Mouse (Mus musculus) cerebral cortex, adult 2 months (tissue): ENCODE measurements around the gene Actl6a.

ENCODE experiments used
- WGBS: fragments of 180-500 bp; shearing (Covaris S2); methylation state at CpG from one replicate; pipeline ENCODE4 v1.1.7; 2018; 5-methylcytosine and 5-hydroxymethylcytosine counted together

Gene Actl6a

GRCm38 (mm10) chr3:32705647-32706348 is at the start of gene Actl6a:
Gene Actl6a (plus strand): TSS chr3:32706298.
- WGBS, result 80% methylated on average over 9 of the region's 9 CpGs

GRCm38 (mm10) chr3:32656398-32656994 is 49.6 kb upstream of the Actl6a start:
- 58% methylated on average over 10 of the region's 10 CpGs for WGBS

- 60% methylated on average over 7 of the region's 7 CpGs for WGBS
Measured at GRCm38 (mm10) chr3:32658401-32658800, 47.7 kb upstream of the Actl6a start.

GRCm38 (mm10) chr3:32658821-32659220 is 47.3 kb upstream of the Actl6a start:
- WGBS, result 76% methylated on average over 16 of the region's 16 CpGs

- 68% methylated on average over 2 of the region's 2 CpGs for WGBS
Measured at GRCm38 (mm10) chr3:32659506-32659905, 46.6 kb upstream of the Actl6a start.

GRCm38 (mm10) chr3:32660276-32660675 is 45.8 kb upstream of the Actl6a start:
- WGBS, result 51% methylated on average over 8 of the region's 8 CpGs

GRCm38 (mm10) chr3:32660831-32661555 is 45.1 kb upstream of the Actl6a start:
- WGBS, result 76% methylated on average over 8 of the region's 8 CpGs

- WGBS, result 97% methylated on average over 3 of the region's 3 CpGs
Measured at GRCm38 (mm10) chr3:32661556-32661930, 44.6 kb upstream of the Actl6a start.

- WGBS, result 39% methylated on average over 9 of the region's 9 CpGs
Measured at GRCm38 (mm10) chr3:32668256-32668959, 37.7 kb upstream of the Actl6a start.

- 24% methylated on average over 6 of the region's 6 CpGs for WGBS
Measured at GRCm38 (mm10) chr3:32669211-32669610, 36.9 kb upstream of the Actl6a start.

GRCm38 (mm10) chr3:32670196-32670595 is 35.9 kb upstream of the Actl6a start:
- WGBS, result 83% methylated on average over 4 of the region's 4 CpGs

- WGBS, result 93% methylated on average over 6 of the region's 6 CpGs
Measured at GRCm38 (mm10) chr3:32676393-32676792, 29.7 kb upstream of the Actl6a start.

- WGBS, result 86% methylated on average over 11 of the region's 12 CpGs
Measured at GRCm38 (mm10) chr3:32682910-32683531, 23.1 kb upstream of the Actl6a start.

- WGBS, result 83% methylated on average over 3 of the region's 3 CpGs
Measured at GRCm38 (mm10) chr3:32684631-32685030, 21.5 kb upstream of the Actl6a start.

- WGBS, result 95% methylated on average over 1 of the region's 1 CpGs
Measured at GRCm38 (mm10) chr3:32686537-32686936, 19.6 kb upstream of the Actl6a start.

- WGBS, result 86% methylated on average over 4 of the region's 4 CpGs
Measured at GRCm38 (mm10) chr3:32687156-32687555, 18.9 kb upstream of the Actl6a start.

GRCm38 (mm10) chr3:32689567-32689999 is 16.5 kb upstream of the Actl6a start:
- WGBS, result 74% methylated on average over 9 of the region's 9 CpGs

GRCm38 (mm10) chr3:32690008-32690407 is 16.1 kb upstream of the Actl6a start:
- WGBS, result 89% methylated on average over 3 of the region's 3 CpGs

- WGBS, result 71% methylated on average over 1 of the region's 1 CpGs
Measured at GRCm38 (mm10) chr3:32690901-32691300, 15.2 kb upstream of the Actl6a start.

GRCm38 (mm10) chr3:32691841-32692240 is 14.3 kb upstream of the Actl6a start:
- WGBS, result 72% methylated on average over 5 of the region's 5 CpGs

GRCm38 (mm10) chr3:32694211-32694610 is 11.9 kb upstream of the Actl6a start:
- 68% methylated on average over 5 of the region's 5 CpGs for WGBS
